Mouse (Mus musculus) frontal cortex, adult (tissue): ENCODE data around the gene Gatad1.
"Not testable (repeated sequence)": the region's sequence is repeated elsewhere in the genome, so short reads cannot be mapped to it uniquely, and the experiment has no call there.

ENCODE experiments used
- ATAC-seq: cut with Nextera tagmentation; 2 replicates; pipeline ENCODE4 v1.9.2; 2017; ENCODE audit warnings: mild to moderate bottlenecking, moderate library complexity, mixed read lengths; ENCODE audit not compliant: low TSS enrichment

Gatad1 gene

GRCm38 (mm10) chr5:3633951-3634350, 23.0 kb downstream of the Gatad1 start:
- no peak for ATAC-seq

DNA sequence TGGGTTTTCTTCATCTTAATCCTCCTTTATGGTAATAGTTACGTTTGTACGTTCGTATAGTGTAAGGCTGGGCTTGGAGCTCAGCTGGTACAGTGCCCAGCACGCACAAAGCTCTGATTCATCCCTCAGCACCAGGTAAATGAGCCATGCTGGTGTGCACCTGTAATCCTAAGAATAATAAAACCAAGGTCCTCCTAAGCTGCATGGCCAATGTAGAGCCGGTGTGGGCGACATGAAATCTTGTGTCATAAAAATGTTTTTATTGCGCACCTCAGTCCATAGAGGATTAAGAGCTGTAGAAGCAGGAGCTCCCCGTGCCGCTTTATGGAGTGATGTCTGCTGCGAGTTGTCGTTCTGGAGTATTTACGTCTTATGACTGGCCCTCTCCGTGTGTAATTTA, 23.7 kb downstream of the Gatad1 start:
- no peak for ATAC-seq

DNA sequence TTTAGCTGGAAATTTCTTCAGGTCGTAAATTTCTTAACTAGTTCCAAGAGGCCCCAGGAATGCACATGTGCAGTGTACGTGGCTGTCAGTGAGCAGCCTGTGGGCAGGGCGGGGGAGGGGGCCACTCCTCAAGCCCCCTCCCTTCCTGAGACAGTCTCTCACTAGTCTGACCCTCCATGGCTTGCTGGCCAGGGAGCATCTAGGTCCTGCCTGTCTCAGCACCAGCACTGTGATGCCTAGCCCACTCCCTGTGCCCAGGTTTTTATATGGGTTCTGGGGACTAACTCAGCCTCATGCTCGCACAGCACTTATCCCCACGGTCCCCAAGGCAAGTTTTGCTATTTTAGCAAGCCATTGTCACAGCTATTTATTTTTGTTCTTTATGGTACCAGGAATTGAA, 24.7 kb downstream of the Gatad1 start:
- no peak for ATAC-seq

DNA sequence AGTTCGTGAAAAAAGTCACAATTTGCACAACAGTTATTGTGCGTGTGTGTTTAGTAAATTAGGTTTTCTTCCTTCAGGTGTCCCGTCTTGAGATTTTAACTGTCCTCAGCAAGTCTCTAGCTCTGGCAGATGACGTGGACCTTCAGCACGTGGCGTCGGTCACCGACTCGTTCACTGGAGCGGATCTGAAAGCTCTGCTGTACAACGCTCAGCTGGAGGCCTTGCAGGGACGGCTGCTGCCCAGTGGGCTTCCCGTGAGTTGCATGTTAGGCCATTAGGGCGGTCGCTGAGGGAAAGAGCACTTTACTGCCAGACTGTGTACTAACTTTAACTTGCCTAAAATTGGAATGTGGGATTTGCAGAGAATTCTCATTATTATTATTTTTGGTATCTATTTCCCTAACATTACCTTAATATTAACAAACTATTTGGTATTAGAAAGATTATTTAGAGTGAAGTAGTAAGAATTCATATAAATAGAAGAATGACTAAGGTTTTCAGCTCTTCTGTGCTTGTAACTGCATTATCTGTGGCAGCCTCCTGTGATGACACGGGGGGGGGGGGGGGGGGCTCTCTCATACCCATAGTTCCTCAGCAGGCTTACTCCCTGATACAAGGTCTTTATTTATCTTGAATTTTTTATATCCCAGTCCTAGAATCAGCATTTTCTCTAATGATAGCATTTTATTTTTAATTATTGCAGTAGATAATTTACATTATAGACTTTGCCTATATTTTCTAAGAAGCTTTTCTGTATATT, 25.3 kb downstream of the Gatad1 start:
- ATAC-seq = no peak

DNA sequence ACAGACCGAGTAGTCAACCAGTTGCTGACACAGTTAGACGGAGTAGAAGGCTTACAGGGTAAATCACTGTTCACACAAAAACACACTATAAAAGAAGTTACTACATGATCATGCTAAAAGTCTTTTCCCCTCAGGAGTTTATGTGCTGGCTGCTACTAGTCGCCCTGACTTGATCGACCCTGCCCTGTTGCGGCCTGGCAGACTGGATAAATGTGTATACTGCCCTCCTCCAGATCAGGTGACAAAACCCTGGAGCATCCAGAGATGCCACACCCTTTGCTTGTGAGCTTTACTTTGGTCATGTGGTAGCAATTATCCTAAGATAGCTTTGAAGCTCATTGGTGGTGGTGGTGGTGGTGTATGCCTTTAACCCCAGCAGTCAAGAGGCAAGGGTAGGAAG, 26.9 kb downstream of the Gatad1 start:
- no peak for ATAC-seq

DNA sequence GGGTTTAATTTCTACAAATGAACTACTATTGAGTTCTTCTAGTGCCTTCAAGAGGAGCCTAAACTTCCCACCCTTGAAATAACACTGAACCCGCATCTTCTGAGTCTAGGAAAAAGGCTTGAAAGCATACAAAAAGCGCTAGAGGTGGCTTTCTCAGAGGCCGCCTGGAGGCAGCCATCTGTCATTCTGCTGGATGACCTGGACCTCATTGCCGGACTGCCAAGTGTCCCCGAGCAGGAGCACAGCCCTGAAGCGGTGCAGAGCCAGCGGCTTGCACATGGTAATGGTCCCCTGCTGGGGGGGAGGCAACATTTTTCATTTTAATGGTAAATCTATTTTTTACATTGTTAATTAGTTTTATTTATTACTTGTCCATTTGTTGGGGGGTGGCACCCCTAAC, 36.5 kb downstream of the Gatad1 start:
- no peak for ATAC-seq

GRCm38 (mm10) chr5:3611835-3612234, 45.1 kb downstream of the Gatad1 start:
- not testable (repeated sequence) for ATAC-seq

DNA sequence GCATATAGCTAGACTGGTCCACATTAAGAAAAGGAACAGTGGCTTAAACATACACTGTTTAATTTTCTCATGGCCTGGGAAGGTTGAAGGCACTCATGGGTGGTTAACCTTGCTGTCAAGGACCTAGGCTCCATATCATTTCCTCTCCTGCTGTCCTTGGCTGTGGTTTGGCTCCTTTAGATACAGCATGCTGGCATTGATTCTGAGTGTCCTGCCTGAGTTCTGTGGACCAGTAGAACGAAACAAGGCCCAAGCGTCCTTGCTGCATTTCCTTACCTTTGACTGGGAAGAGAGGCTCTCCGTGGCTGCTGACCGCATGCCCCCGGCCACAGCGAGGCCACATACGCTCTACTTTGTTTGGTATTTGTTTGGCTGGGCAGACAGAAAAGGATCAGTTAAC, 47.7 kb downstream of the Gatad1 start:
- no peak for ATAC-seq

DNA sequence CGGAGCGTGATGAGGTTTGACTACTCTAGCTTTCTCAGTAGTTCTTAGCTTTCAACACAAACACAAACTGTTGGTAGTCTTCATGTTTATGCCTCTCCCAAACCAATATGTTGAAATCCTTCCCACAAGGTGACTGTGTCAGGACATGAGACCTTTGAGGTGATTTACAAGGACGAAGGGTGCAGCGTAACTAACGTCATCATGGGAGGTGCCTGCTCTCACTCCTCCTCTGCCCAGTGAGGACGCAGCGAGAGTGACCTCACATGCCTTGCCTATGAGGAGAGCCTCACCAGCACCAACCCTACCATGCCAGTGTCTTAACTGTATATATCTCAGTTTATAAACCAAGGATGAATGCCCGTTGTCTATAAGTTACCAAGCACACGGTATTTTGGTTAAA, 49.9 kb downstream of the Gatad1 start:
- no peak for ATAC-seq

DNA sequence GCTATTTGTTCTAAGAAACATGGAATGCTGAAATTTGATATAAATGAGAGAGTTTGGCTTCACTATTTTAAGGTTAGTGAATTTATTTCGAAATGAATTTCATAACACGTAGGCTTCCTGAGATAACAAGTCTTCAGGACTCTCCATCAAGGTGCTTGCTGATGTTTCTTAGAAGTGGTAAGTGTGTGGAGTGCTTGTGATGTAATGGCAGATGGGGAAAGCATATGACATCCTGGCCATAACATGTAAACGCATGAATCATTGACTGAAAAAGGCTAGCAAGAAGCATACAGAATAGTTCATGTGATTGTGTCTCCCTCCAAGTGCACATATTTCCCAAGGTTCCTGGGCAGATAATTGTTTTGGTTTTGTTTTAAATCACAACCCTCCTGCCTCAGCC, 56.2 kb downstream of the Gatad1 start:
- no peak for ATAC-seq

GRCm38 (mm10) chr5:3600298-3600697, 56.7 kb downstream of the Gatad1 start:
- no peak for ATAC-seq

DNA sequence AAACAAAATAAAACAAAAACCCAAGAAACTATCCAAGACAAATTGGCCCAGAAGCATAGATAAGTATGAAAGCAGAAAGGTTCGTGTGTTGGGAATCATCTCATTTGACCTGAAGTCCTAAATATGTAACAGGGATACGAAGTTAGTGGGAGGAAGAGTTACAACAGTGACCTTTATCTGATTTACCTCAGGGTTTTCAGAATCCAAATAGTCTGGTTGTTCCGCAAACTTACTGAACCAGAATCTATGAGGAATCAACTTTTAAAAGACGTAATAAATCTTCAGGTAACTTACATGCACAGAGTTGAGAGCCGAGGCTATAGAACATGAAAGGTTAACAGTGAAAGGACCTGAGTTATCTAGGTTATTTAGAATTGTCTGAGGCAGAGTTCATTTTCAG, 58.2 kb downstream of the Gatad1 start:
- no peak for ATAC-seq

DNA sequence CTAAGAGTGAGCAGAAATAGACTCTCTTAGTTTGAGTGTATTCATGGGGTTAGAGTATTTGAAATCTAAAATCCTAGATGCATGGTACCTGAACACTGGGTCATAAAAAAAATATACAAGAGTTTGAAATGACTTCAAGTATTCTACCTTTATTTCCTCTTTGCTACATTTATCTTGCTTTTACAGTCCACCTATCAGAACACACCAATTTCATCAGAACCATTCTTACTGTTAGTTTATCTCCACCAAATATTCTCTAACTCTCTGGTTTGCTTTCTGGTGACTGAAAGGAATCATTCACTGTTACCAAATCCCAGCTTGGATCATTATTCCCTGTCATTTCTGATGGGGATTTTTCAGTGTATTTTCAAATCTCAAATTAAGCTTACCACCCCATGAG, 59.8 kb downstream of the Gatad1 start:
- no peak for ATAC-seq

DNA sequence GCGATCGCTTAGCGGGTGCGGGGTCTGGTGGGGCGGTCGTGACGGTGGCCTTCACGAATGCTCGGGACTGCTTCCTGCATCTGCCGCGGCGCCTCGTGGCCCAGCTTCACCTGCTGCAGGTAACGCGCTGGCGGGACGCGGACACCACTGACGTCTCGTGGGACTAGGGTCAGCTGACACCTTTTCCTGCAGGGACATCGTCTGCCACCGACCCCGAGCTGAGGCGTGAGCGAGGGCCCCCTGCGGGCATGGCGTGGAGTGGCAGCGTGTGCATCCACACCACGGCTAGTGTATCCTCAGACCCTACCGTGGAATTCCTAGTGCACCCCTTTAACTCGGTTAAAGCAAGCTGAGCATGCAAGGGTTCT, 60.6 kb downstream of the Gatad1 start, which contains the start of gene Rbm48:
Gene Rbm48 (minus strand): TSS at position 187 of the 368 bp plus-strand sequence.
- ATAC-seq = peak; percentile 89

GRCm38 (mm10) chr5:3595693-3596398, 61.1 kb downstream of the Gatad1 start, which contains the start of gene Pex1:
Pex1 (plus strand) TSS chr5:3596066.
- peak; percentile 95 for ATAC-seq
